Mouse (Mus musculus): ENCODE measurements around the gene Alkbh8.

GRCm38 (mm10) chr9:3309292-3309836 is 25.6 kb upstream of the Alkbh8 start:
- TF ChIP-seq CTCF (IDR thresholded peaks at IDR 0.05; ENCODE audit: low read depth) (no peak), EP300 (IDR thresholded peaks at IDR 0.05; ENCODE audit: low read depth) (no peak)

Data from heart, postnatal 0 days (tissue).